Mouse (Mus musculus) midbrain, embryonic 16.5 days (tissue): ENCODE results near the gene Pkn3. TPM values are rescaled to one million over a fixed set of nuclear protein-coding genes. Genes with fewer than 3 reads are reported as not detected.
A peak's percentile ranks its signal among the peaks of the same experiment; 100 is the strongest.

ENCODE experiments used
- ATAC-seq: fragments of 200-750 bp; cut with Nextera tagmentation; 2 replicates; pipeline ENCODE4 v1.8.0; 2017; ENCODE audit warnings: moderate TSS enrichment
- H3K27ac ChIP-seq: fragments of 300-500 bp; sonication (generic); 2 replicates; pipeline ENCODE4 v1.5.1; 2014; ENCODE audit warnings: mild to moderate bottlenecking, low read length, mixed read lengths
- H3K27me3 ChIP-seq: fragments of 300-500 bp; sonication (generic); 2 replicates; pipeline ENCODE4 v1.6.1; 2014; ENCODE audit warnings: low read depth, low read length, mixed read lengths; ENCODE audit not compliant: control insufficient read depth, insufficient read depth
- H3K36me3 ChIP-seq: fragments of 300-500 bp; sonication (generic); 2 replicates; pipeline ENCODE4 v1.6.1; 2014; ENCODE audit warnings: mild to moderate bottlenecking, low read length, moderate library complexity, mixed read lengths; ENCODE audit not compliant: control insufficient read depth, insufficient read depth
- H3K4me1 ChIP-seq: fragments of 300-500 bp; sonication (generic); 2 replicates; pipeline ENCODE4 v1.6.1; 2014; ENCODE audit warnings: mild to moderate bottlenecking, low read length, mixed read lengths; ENCODE audit not compliant: control insufficient read depth, insufficient read depth
- H3K4me2 ChIP-seq: fragments of 300-500 bp; sonication (generic); 2 replicates; pipeline ENCODE4 v1.6.1; 2014; ENCODE audit warnings: mild to moderate bottlenecking, low read length, mixed read lengths
- H3K4me3 ChIP-seq: fragments of 300-500 bp; sonication (generic); 2 replicates; pipeline ENCODE4 v1.5.1; 2014; ENCODE audit warnings: low read depth, mild to moderate bottlenecking, low read length, moderate library complexity, mixed read lengths
- H3K9ac ChIP-seq: fragments of 300-500 bp; sonication (generic); 2 replicates; pipeline ENCODE4 v1.6.1; 2014; ENCODE audit warnings: low read depth, low read length, mixed read lengths
- H3K9me3 ChIP-seq: fragments of 300-500 bp; sonication (generic); replicated peaks from 2 replicates; pipeline ENCODE4 v1.6.1; 2014; ENCODE audit warnings: mild to moderate bottlenecking, low read length, mixed read lengths; ENCODE audit not compliant: control insufficient read depth, poor library complexity, severe bottlenecking
- WGBS: fragments of 180-500 bp; shearing (Covaris S2); extraction: QIAGEN DNeasy Blood & Tissue Kit; methylation state at CpG from one replicate; pipeline ENCODE4 v1.1.7; 2014; 5-methylcytosine and 5-hydroxymethylcytosine counted together
- polyA plus RNA-seq: library from polyadenylated mRNA; unstranded; fragments of >200 nt; fragmentation: Nextera tagmentation; extraction: Ambion mirVana; gene quantifications from 2 replicates; pipeline ENCODE4 v1.2.1, GENCODE M21; 2015

Gene Pkn3
- 1.5 and 2.1 TPM in 2 replicates for polyA plus RNA-seq

DNA sequence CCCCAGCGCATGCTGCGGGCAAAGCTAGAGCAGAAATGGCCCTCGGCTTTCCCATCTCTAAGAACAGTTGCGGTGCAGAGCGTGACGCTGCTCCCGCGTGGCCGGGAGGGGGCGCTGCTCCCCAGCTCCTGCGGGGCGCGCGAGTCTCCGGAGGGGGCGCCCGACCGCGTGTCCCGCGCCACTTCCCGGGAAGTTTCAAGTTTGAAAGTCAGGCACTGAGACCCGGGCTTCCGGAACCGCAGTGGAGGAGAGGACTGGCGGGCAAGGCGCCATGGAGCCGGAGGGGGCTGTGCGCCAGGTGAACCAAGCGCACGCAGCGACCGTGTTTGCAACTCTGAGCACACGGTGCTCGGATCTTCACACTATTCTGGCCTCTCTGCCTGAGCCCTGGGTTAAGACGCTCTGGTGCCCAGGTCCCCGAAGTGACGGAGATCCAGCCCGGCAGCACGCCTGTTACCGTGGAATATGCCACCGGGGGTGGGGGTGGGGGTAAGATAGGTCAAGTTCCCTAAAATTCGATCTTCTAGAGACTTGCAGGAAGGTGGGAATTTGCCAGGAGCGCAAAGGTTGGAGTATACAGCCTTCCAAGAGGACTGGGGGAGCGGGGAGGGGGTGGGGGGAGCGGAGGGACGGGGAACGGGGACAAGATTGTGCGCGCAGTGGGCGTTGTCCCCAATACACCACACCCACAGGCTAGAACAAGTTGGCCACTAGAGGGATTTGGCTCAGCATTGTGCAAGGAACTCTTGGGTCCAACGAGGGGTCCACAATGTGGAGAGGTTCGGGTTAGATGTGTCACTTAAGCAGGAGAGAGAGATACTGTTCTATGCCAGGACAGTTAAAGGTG is at the start of gene Pkn3:
Gene Pkn3 (plus strand): TSS at position 183 of the 847 bp plus-strand sequence.
- whole genome bisulfite sequencing, result under 1% methylated on average over 53 of the region's 53 CpGs
- peak within 1 kb of the TSS; percentile 42 for H3K4me3 ChIP-seq
- H3K4me2 ChIP-seq, result peak within 1 kb of the TSS; percentile 91
- peak within 1 kb of the TSS; percentile 50 for H3K9ac ChIP-seq
- no peaks in the 10 kb centered on the region for H3K9me3 ChIP-seq
- H3K27ac ChIP-seq, result no peak within 1 kb of the TSS
- 0 out of 2 replicates have a peak, but pooled peaks cover 1% of the 10 kb centered on the region for H3K36me3 ChIP-seq
- H3K27me3 ChIP-seq, result no peaks in the 10 kb centered on the region
- H3K4me1 ChIP-seq, result peaks cover 9% of the 10 kb centered on the region
- ATAC-seq, result peak; percentile 76

DNA sequence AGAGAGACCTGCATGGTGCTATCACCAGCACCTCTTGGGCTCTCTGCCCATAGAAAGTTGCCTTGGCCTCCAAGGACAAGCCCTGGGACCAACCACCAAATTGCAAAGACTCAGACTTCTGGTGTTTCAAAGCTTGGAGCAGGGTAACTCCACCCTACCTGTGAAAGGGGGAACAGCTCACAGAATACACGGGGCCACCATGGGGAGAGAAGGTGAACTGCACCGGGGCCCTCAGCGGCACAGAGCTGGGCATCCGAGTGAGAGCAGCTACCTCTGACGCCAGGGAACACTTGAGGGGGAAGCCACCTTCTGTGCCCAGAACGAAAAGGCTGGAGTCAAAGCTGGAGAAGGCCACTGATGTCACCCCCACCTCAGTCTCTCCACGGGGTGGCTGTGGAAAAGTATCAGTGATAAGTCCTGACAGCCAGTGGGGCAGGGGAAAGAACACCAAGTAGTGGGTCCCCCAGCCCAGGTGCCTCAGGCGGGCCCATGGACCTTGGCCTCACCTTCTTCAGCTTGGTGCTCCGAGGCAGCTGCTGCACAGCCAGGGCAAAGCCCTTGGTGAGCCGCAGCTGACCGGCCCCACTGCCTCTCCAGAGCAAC is 45.1 kb upstream of the Pkn3 start:
- no peak overlapping the region for H3K27ac ChIP-seq
- 0 out of 2 replicates have a peak, but pooled peaks have one; percentile 51 for ATAC-seq
- no peaks in the 10 kb centered on the region for H3K27me3 ChIP-seq
- H3K4me1 ChIP-seq, result no peaks in the 10 kb centered on the region
- H3K9ac ChIP-seq, result no peak overlapping the region
- 62% methylated on average over 11 of the region's 11 CpGs for WGBS
- H3K4me2 ChIP-seq, result no peak overlapping the region
- no peaks in the 10 kb centered on the region for H3K9me3 ChIP-seq
- peaks cover 45% of the 10 kb centered on the region for H3K36me3 ChIP-seq
- H3K4me3 ChIP-seq, result no peak overlapping the region

DNA sequence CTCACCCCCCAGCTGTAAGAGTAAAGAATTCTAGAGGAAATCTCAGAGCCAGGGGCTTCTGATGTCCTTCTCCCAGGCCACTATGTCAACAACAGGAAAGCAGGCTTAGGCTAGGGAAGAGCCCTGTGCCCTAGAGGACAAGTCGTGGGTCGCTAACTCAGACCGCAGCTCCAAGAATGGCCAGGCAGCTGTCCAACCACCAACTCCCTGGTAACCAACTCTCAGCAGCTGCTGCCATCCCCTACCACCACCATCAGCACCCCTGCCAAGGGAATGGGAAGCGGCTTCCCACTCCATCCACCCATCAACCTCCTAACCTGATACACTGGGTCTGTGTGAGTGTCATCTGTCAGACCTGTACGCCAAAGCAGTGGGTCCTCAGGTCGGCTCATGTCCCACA is 44.5 kb upstream of the Pkn3 start:
- Histone ChIP-seq H3K27me3 (no peaks in the 10 kb centered on the region), H3K4me2 (no peak overlapping the region), H3K4me1 (no peaks in the 10 kb centered on the region), H3K9ac (no peak overlapping the region), H3K9me3 (no peaks in the 10 kb centered on the region), H3K27ac (no peak overlapping the region), H3K36me3 (peaks cover 40% of the 10 kb centered on the region), H3K4me3 (no peak overlapping the region)
- no peak for ATAC-seq
- 67% methylated on average over 6 of the region's 6 CpGs for WGBS

DNA sequence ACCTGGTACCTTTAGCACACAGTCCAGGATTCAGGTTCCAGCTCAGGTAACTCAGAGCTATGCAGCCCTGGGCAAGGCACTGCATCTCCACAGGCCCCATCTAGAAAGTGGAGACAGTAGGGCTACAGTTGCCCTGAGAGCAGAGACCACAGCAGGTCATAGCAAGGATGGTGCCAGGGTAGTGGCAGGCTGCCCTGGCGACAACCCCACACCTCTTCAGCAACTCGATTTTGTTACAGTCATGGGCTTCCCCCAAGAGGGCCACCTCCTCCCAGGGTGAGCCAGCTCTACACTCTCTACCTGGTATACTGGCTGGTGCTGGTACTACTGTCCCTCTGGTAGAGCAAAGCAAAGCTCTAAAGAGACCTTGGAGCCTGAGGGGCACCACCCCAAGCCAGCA is 39.7 kb upstream of the Pkn3 start:
- H3K4me2 ChIP-seq, result no peak overlapping the region
- H3K4me3 ChIP-seq, result no peak overlapping the region
- no peaks in the 10 kb centered on the region for H3K9me3 ChIP-seq
- no peaks in the 10 kb centered on the region for H3K27me3 ChIP-seq
- H3K36me3 ChIP-seq, result peaks cover 4% of the 10 kb centered on the region; the same call in 1 of the 2 replicates
- H3K9ac ChIP-seq, result no peak overlapping the region
- 87% methylated on average over 2 of the region's 2 CpGs for WGBS
- no peak overlapping the region for H3K27ac ChIP-seq
- no peaks in the 10 kb centered on the region for H3K4me1 ChIP-seq
- ATAC-seq, result no peak

DNA sequence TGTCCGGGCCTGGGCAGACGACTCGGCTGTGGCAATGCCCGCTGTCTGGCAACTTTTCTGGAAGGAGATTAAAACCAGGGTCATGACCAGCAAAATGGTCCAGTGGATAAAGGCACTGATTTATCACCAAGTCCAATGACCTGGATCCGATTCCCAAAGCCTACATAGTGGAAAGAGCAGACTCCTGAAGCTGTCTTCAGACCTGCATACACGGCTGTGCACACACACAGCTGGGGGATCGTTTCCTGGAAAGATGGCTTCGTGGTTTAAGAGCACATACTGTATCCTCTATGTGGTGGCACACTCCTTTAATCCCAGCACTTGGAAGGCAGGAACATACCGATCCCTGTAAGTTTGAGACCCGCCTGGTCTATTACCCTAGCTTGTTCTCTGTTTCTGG is 39.1 kb upstream of the Pkn3 start:
- Histone ChIP-seq H3K4me1 (no peaks in the 10 kb centered on the region), H3K4me3 (no peak overlapping the region), H3K4me2 (no peak overlapping the region), H3K9ac (no peak overlapping the region), H3K27me3 (no peaks in the 10 kb centered on the region), H3K36me3 (0 out of 2 replicates have a peak, but pooled peaks cover 3% of the 10 kb centered on the region), H3K27ac (no peak overlapping the region), H3K9me3 (no peaks in the 10 kb centered on the region)
- 95% methylated on average over 10 of the region's 10 CpGs for WGBS
- no peak for ATAC-seq

DNA sequence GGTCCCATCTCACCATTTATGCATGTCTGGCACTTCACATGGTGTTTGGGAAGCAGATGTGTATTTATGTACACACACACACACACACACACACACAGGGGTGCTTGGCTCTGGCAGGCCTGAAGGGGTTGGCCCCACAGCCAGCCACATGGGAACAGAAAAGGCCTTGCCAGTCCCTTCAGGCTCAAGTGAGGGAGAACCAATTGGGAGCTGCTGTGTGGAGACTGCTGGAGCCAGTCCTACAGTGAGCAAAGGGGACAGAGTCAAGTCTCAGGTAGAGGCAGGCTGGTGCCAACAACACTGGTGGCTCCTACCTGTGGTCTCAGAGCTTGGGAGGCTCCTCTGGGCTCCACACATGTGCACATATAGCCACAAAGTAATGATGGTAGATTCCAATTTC is 37.8 kb upstream of the Pkn3 start:
- Histone ChIP-seq H3K9me3 (no peaks in the 10 kb centered on the region), H3K27me3 (no peaks in the 10 kb centered on the region)

DNA sequence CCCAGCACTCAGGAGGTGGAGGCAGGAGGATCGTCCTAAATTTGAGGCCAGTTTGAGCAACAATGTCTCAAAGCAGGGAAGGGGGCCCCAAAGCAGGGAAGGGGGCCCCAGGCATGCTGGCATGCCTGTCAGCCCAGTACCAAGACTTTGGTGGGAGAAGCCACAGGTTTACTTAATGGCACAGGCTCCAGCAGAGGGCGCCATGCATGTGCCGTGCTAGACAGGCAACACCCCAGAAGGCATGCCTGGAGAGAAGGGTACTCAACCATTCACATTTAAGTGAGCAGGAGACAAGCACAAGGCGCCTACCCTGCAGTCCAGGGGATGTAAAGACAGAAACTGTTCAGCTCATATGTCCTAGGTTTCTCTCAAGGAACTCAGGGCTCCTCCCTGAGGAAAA is 35.0 kb upstream of the Pkn3 start:
- no peak overlapping the region for H3K27ac ChIP-seq
- peaks cover 3% of the 10 kb centered on the region for H3K4me1 ChIP-seq
- no peaks in the 10 kb centered on the region for H3K27me3 ChIP-seq
- H3K4me3 ChIP-seq, result no peak overlapping the region
- no peaks in the 10 kb centered on the region for H3K9me3 ChIP-seq
- ATAC-seq, result no peak
- no peak overlapping the region for H3K4me2 ChIP-seq
- H3K9ac ChIP-seq, result no peak overlapping the region
- H3K36me3 ChIP-seq, result 0 out of 2 replicates have a peak, but pooled peaks cover under 1% of the 10 kb centered on the region
- WGBS, result 3% methylated on average over 4 of the region's 4 CpGs

More for the DNA sequence above, 37.8 kb upstream of the Pkn3 start:
- Histone ChIP-seq H3K36me3 (0 out of 2 replicates have a peak, but pooled peaks cover 3% of the 10 kb centered on the region), H3K4me2 (no peak overlapping the region), H3K4me3 (no peak overlapping the region), H3K4me1 (no peaks in the 10 kb centered on the region), H3K27ac (no peak overlapping the region), H3K9ac (no peak overlapping the region)
- ATAC-seq, result no peak

DNA sequence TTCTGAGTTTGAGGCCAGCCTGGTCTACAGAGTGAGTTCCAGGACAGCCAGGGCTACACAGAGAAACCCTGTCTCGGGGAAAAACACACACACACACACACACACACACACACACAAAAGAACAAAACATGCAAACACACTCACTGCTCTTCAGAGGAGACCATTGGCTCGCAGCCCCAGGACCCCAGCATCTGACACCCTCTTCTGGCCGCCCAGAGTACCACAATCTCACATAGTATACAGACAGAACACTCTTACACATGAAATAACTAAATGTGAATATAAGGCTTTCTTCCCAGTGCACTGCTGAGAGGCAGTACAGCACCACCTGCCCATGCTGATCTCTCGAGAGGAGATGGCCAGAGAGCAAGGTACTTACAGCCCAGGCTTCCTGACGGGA is 32.9 kb upstream of the Pkn3 start:
- no peak for ATAC-seq
- Histone ChIP-seq H3K4me2 (no peak overlapping the region), H3K36me3 (no peaks in the 10 kb centered on the region), H3K9me3 (no peaks in the 10 kb centered on the region), H3K27me3 (no peaks in the 10 kb centered on the region), H3K4me3 (no peak overlapping the region), H3K9ac (no peak overlapping the region), H3K4me1 (peaks cover 13% of the 10 kb centered on the region), H3K27ac (no peak overlapping the region)
- 80% methylated on average over 5 of the region's 5 CpGs for WGBS

DNA sequence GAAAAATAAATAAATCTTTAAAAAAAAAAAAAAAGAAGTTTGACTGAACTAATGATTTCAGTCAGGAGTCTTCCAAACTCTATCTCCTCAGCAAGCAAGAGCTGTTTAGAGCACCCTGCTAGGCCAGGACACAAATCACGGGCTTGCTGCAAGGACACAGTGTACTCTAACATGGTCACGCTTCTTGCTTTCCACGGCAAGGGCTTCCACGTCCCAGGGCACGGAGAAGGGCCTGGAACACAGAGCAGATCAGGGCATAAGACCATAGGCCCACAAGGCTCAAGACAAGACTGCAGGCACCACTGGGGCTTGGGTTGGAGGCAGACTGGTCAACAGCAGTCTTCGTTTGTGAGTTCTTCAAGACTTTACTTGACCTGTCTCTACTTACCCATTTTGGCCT is 30.4 kb upstream of the Pkn3 start:
- 94% methylated on average over 6 of the region's 6 CpGs for WGBS
- Histone ChIP-seq H3K36me3 (no peaks in the 10 kb centered on the region), H3K9ac (no peak overlapping the region), H3K4me1 (peaks cover 13% of the 10 kb centered on the region), H3K4me3 (no peak overlapping the region), H3K4me2 (no peak overlapping the region), H3K27ac (no peak overlapping the region), H3K9me3 (no peaks in the 10 kb centered on the region), H3K27me3 (no peaks in the 10 kb centered on the region)
- no peak for ATAC-seq
